Mouse (Mus musculus) limb, embryonic 14.5 days (tissue): Measurements from ENCODE around the gene Ssr2. TPM values are rescaled to one million over a fixed set of nuclear protein-coding genes. Genes with fewer than 3 reads are reported as not detected.

Experiments
- ATAC-seq: fragments of 200-750 bp; cut with Nextera tagmentation; 2 replicates; pipeline ENCODE4 v1.8.0; 2017; ENCODE audit warnings: low read depth, moderate number of reproducible peaks, moderate TSS enrichment; ENCODE audit not compliant: low FRiP score
- DNase-seq: peaks from one replicate; pipeline ENCODE4 v3.0.0-alpha.2; 2015; ENCODE audit warnings: low spot score
- H3K27ac ChIP-seq: fragments of 300-500 bp; sonication (generic); replicated peaks from 2 replicates; pipeline ENCODE4 v1.5.1; 2014; ENCODE audit warnings: low read depth, mild to moderate bottlenecking, low read length, moderate library complexity, mixed read lengths
- H3K27me3 ChIP-seq: fragments of 300-500 bp; sonication (generic); 2 replicates; pipeline ENCODE4 v1.6.1; 2014; ENCODE audit warnings: low read length, mixed read lengths; ENCODE audit not compliant: control insufficient read depth, insufficient read depth
- H3K36me3 ChIP-seq: fragments of 300-500 bp; sonication (generic); 2 replicates; pipeline ENCODE4 v1.6.1; 2014; ENCODE audit warnings: mild to moderate bottlenecking, low read length, moderate library complexity, mixed read lengths; ENCODE audit not compliant: control insufficient read depth, insufficient read depth
- H3K4me1 ChIP-seq: fragments of 300-500 bp; sonication (generic); 2 replicates; pipeline ENCODE4 v1.6.1; 2014; ENCODE audit warnings: antibody characterized with exemption, low read length, mixed read lengths; ENCODE audit not compliant: control insufficient read depth, insufficient read depth
- H3K4me2 ChIP-seq: fragments of 300-500 bp; sonication (generic); replicated peaks from 2 replicates; pipeline ENCODE4 v1.6.1; 2014; ENCODE audit warnings: low read depth, mild to moderate bottlenecking, low read length, moderate library complexity; ENCODE audit not compliant: severe bottlenecking
- H3K4me3 ChIP-seq: fragments of 300-500 bp; sonication (generic); replicated peaks from 2 replicates; pipeline ENCODE4 v1.5.1; 2014; ENCODE audit warnings: low read length
- H3K9ac ChIP-seq: fragments of 300-500 bp; sonication (generic); 2 replicates; pipeline ENCODE4 v1.6.1; 2014; ENCODE audit warnings: mild to moderate bottlenecking, low read depth, low read length, moderate library complexity; ENCODE audit not compliant: severe bottlenecking
- H3K9me3 ChIP-seq: fragments of 300-500 bp; sonication (generic); 2 replicates; pipeline ENCODE4 v1.6.1; 2016; ENCODE audit warnings: low read length; ENCODE audit not compliant: control insufficient read depth
- POLR2A ChIP-seq: fragments of 200-500 bp; IDR thresholded peaks from 2 replicates; pipeline ENCODE4 v1.8.0; 2012; ENCODE audit warnings: inconsistent platforms, mild to moderate bottlenecking, moderate library complexity, borderline replicate concordance; ENCODE audit not compliant: insufficient read depth, insufficient read length; ENCODE audit errors: extremely low read depth
- WGBS: fragments of 180-500 bp; shearing (Covaris S2); extraction: QIAGEN DNeasy Blood & Tissue Kit; methylation state at CpG from one replicate; pipeline ENCODE4 v1.1.7; 2014; 5-methylcytosine and 5-hydroxymethylcytosine counted together
- polyA plus RNA-seq, 2 experiments: library from polyadenylated mRNA; depleted of rRNA in 1 of 2; stranded (reverse) in 1 of 2; unstranded in 1 of 2; fragments of >200 nt; fragmentation: Nextera tagmentation in 1 of 2; extraction: Ambion mirVana in 1 of 2; gene quantifications; 2 replicates each; pipeline versions ENCODE4 v1.2.1 to v1.2.3; 2012 to 2014

Gene Ssr2
- polyA plus RNA-seq, 2 experiments = 325 to 422 TPM

DNA sequence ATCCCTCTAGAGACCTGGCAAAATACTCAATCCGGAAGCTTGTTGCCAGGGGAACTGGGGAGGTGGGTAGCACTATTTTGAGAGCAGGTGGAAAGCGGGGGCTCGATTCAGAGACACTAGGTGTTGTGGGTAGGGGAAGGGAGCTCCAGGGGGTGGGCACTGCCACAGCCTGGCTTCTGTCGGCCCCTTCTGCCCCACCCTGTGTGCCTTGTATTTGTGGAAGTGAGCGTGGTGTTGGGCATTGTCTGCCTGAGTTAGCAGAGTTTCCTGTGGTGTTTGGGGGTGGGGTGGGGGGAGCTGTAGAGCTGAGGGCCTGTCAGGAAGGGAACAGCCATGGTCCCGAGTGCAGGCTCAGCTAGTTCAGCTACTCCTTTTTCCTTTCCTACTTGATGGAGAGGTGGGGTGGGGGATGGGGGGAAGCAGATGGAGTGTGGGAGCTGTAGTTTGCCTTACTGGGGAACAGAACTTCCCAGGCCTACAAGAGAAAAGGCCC, 55.2 kb downstream of the Ssr2 start:
- Histone ChIP-seq H3K4me1 (no peaks in the 10 kb centered on the region), H3K27ac (no peak overlapping the region; the same call in 1 of the 2 replicates), H3K9ac (no peak overlapping the region), H3K4me3 (no peak overlapping the region), H3K9me3 (no peaks in the 10 kb centered on the region), H3K4me2 (no peak overlapping the region), H3K36me3 (peaks cover 88% of the 10 kb centered on the region), H3K27me3 (no peaks in the 10 kb centered on the region)
- 66% methylated on average over 6 of the region's 6 CpGs for WGBS
- TF ChIP-seq POLR2A = no peak
- DNase-seq (no peak), ATAC-seq (no peak)

DNA sequence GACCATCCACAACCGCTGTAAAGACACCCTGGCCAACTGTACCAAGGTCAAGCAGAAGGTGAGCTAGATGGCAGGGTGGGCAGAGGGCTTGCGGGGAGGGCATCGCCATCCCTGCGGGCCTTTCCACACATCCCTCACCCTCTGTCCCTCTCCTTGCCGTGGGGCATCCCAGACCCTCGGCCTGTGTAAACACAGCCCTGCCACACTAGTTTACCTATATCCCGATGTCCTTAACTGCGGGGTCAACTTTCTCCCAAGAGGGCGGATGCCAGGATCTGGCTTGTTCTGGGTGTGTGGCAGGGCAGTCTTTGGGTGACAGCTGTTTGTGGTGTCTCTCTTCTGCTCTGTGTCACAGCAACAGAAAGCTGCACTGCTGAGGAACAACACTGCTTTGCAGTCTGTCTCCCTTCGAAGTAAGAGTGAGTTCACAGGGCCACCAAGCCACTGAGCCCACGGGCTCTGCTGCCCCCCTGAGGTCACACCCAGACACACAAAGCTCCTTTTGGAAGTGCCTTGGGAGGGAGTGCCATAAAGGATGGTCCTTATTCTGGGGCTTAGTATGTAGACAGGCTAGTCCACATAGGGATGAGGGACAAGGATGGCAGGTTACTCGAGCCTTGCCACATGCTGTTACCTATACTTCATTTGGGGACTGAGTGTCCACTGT, 56.4 kb downstream of the Ssr2 start:
- Histone ChIP-seq H3K4me1 (no peaks in the 10 kb centered on the region), H3K4me3 (no peak overlapping the region), H3K36me3 (peaks cover 94% of the 10 kb centered on the region), H3K9me3 (no peaks in the 10 kb centered on the region), H3K4me2 (no peak overlapping the region), H3K27ac (no peak overlapping the region), H3K9ac (no peak overlapping the region), H3K27me3 (no peaks in the 10 kb centered on the region)
- TF ChIP-seq POLR2A = no peak
- ATAC-seq = no peak
- WGBS = 83% methylated on average over 12 of the region's 12 CpGs
- no peak for DNase-seq

DNA sequence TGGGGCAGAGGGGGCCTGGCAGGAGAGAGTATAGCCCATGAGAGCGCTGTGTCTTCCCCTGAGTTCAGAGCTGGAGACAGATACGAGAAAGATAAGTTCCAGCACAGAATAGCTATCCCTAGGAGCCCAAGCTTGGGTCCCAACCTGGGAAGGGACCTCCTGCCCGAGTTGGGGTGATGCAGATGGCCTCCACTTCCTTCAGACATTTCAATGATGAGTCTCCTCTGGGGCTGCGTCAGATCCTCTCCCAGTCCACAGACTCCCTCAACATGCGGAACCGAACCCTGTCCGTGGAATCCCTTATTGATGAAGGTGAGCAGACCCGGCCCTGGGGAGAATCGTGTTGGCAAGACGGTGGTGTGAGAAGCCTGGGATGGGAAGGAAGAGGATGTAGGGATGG, 57.4 kb downstream of the Ssr2 start:
- DNase-seq (no peak), ATAC-seq (no peak)
- H3K4me1 ChIP-seq = no peaks in the 10 kb centered on the region
- no peak overlapping the region for H3K9ac ChIP-seq
- H3K9me3 ChIP-seq = no peaks in the 10 kb centered on the region
- no peak overlapping the region for H3K27ac ChIP-seq
- no peak for TF ChIP-seq POLR2A
- WGBS = 96% methylated on average over 10 of the region's 10 CpGs
- no peak overlapping the region for H3K4me3 ChIP-seq
- no peaks in the 10 kb centered on the region for H3K27me3 ChIP-seq
- peaks cover 98% of the 10 kb centered on the region for H3K36me3 ChIP-seq
- H3K4me2 ChIP-seq = no peak overlapping the region

DNA sequence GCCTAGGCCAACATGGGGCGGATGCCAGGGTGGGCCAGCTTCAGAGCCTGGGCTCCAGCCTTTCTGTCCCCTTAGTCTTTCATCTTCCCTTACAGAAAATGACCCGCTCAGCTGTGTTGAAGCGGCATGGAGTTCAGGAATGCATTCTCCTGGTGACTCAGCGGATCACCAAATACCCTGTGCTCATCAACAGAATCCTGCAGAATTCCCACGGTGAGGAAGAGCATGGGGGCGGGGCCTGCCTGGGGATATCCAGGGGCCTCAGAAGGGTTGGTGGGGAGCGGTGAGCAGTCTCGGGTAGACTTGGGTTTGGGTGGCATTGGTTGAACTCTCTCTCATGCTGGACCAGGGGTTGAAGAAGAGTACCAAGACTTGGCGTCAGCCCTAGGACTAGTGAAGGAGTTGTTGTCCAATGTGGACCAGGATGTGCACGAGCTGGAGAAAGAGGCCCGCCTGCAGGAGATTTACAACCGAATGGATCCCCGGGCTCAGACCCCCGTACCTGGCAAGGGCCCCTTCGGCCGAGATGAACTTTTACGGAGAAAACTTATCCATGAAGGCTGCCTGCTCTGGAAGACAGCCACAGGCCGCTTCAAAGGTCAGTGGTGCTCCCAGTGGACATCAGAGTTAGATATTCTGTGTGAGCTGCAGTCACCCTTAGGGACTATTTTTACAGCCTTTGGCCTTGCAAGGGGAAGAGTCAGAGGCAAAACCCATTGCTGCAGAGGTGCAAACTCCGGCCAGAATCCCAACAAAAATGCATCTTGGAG, 60.0 kb downstream of the Ssr2 start:
- Histone ChIP-seq H3K27me3 (no peaks in the 10 kb centered on the region), H3K4me2 (no peak overlapping the region), H3K9ac (no peak overlapping the region), H3K9me3 (no peaks in the 10 kb centered on the region), H3K4me3 (no peak overlapping the region), H3K36me3 (peaks cover 97% of the 10 kb centered on the region), H3K27ac (no peak overlapping the region), H3K4me1 (no peaks in the 10 kb centered on the region)
- no peak for DNase-seq
- 88% methylated on average over 19 of the region's 19 CpGs for WGBS
- no peak for ATAC-seq
- no peak for TF ChIP-seq POLR2A

DNA sequence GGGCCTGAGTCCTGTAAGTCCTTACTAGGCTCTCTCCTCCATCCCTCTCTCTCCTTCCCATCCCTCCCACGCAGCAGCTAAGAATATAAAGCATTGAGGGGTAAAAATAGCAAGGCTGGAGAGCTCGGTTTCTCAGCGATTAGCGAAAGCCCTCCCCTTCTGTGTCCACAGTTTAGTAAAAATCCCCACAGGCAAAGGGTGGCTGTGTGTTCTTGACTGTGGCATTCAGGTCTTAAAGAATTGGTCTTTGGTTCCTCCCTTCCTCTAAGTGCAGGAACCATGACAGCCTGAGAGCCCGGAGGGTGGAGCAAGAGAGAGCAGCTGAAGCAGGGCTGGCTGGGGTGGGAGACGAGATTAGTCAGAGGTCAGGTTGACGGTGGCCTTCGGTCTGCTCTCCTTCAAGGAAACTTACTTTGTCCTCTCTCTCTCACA, 60.9 kb downstream of the Ssr2 start:
- no peak for TF ChIP-seq POLR2A
- no peak overlapping the region for H3K4me2 ChIP-seq
- no peak overlapping the region for H3K4me3 ChIP-seq
- H3K9me3 ChIP-seq = no peaks in the 10 kb centered on the region
- 92% methylated on average over 8 of the region's 8 CpGs for WGBS
- DNase-seq = no peak
- peaks cover 97% of the 10 kb centered on the region for H3K36me3 ChIP-seq
- H3K27ac ChIP-seq = no peak overlapping the region
- no peak for ATAC-seq
- no peaks in the 10 kb centered on the region for H3K27me3 ChIP-seq
- no peaks in the 10 kb centered on the region for H3K4me1 ChIP-seq
- no peak overlapping the region for H3K9ac ChIP-seq
